Mouse (Mus musculus): ENCODE data around the gene Edrf1.

GRCm38 (mm10) chr7:133683626-133684025 is 46.3 kb downstream of the Edrf1 start:
- TF ChIP-seq EP300 (IDR thresholded peaks at IDR 0.05; ENCODE audit: low read depth) (no peak), CTCF (IDR thresholded peaks at IDR 0.05; ENCODE audit: low read depth) (no peak)

Measured in liver, postnatal 0 days (tissue).